ENCODE assay signal across 8 mouse cellular contexts in genomic region chr7:138827812-138828211, GRCm38 (mm10). TPM values are rescaled to one million over a fixed set of nuclear protein-coding genes. Genes with fewer than 3 reads are reported as not detected.
A peak's percentile ranks its signal among the peaks of the same experiment; 100 is the strongest.
DNase-seq lines count a peak whose midpoint lies in the region; ATAC-seq and TF ChIP-seq lines count a peak whose summit lies in the region.

No protein-coding gene starts in this region.

- H3K9me3 ChIP-seq in heart, embryonic 10.5 days, result no peaks in the 10 kb centered on the region
- no peaks in the 10 kb centered on the region for H3K9me3 ChIP-seq in forebrain, embryonic 14.5 days (replicated peaks; ENCODE audit: control insufficient read depth, low read length)
- H3K9me3 ChIP-seq in stomach, postnatal 0 days (ENCODE audit: control insufficient read depth, low read length), result no peaks in the 10 kb centered on the region

- 18% methylated on average over 11 of the region's 11 CpGs for WGBS in heart, embryonic 10.5 days
- 14% methylated on average over 11 of the region's 11 CpGs for WGBS in forebrain, embryonic 14.5 days
- WGBS in stomach, postnatal 0 days, result 15% methylated on average over 11 of the region's 11 CpGs

- no peak for TF ChIP-seq POLR2A in bone marrow macrophage, adult 2 months (IDR thresholded peaks at IDR 0.05; ENCODE audit: borderline replicate concordance, low read depth, low read length)

- no peaks in the 10 kb centered on the region for H3K27me3 ChIP-seq in heart, embryonic 10.5 days (ENCODE audit: insufficient read depth, poor library complexity, severe bottlenecking)
- H3K27me3 ChIP-seq in forebrain, embryonic 14.5 days (replicated peaks; ENCODE audit: control insufficient read depth, insufficient read depth, low read length), result no peaks in the 10 kb centered on the region
- no peaks in the 10 kb centered on the region for H3K27me3 ChIP-seq in stomach, postnatal 0 days (ENCODE audit: control insufficient read depth, insufficient read depth, low read length)

- no peak overlapping the region for H3K9ac ChIP-seq in forebrain, embryonic 14.5 days (ENCODE audit: low read length)
- H3K9ac ChIP-seq in stomach, postnatal 0 days (ENCODE audit: low read length), result no peak overlapping the region

- peak; percentile 33 to 77 for DNase-seq in heart, adult 18-20 months
- DNase-seq in heart, embryonic 10.5 days (ENCODE audit: low spot score), result no peak
- peak; percentile 85 for DNase-seq in forebrain, embryonic 14.5 days (ENCODE audit: low spot score)
- DNase-seq in kidney, postnatal 4 days, result peak; percentile 85
- DNase-seq in mesoderm, embryonic 11.5 days (ENCODE audit: low read depth, low spot score), result peak; percentile 80
- DNase-seq in stomach, postnatal 0 days (ENCODE audit: low spot score), result peak; percentile 72

- no peak overlapping the region for H3K4me2 ChIP-seq in forebrain, embryonic 14.5 days (ENCODE audit: low read length)
- H3K4me2 ChIP-seq in stomach, postnatal 0 days (replicated peaks; ENCODE audit: low read depth), result no peak overlapping the region

- TF ChIP-seq EP300 in stomach, postnatal 0 days (optimal IDR thresholded peaks at IDR 0.05), result no peak

- ATAC-seq in CD4-positive, CD25-positive, alpha-beta regulatory T cell, adult 4 months, result peak; percentile 45
- ATAC-seq in forebrain, embryonic 14.5 days, result peak; percentile 50
- ATAC-seq in stomach, postnatal 0 days (ENCODE audit: low FRiP score, low TSS enrichment), result 0 out of 2 replicates have a peak, but pooled peaks have one; percentile 24

- H3K27ac ChIP-seq in heart, embryonic 10.5 days, result no peak overlapping the region
- no peak overlapping the region for H3K27ac ChIP-seq in bone marrow macrophage, adult 2 months (ENCODE audit: insufficient read depth, low read depth, low read length)
- H3K27ac ChIP-seq in forebrain, embryonic 14.5 days (ENCODE audit: low read depth, low read length), result no peak overlapping the region
- no peak overlapping the region for H3K27ac ChIP-seq in stomach, postnatal 0 days (replicated peaks)

- H3K4me1 ChIP-seq in heart, embryonic 10.5 days, result no peaks in the 10 kb centered on the region
- H3K4me1 ChIP-seq in bone marrow macrophage, adult 2 months (ENCODE audit: control insufficient read depth, insufficient read depth, low read length), result no peaks in the 10 kb centered on the region
- H3K4me1 ChIP-seq in forebrain, embryonic 14.5 days (ENCODE audit: control insufficient read depth, insufficient read depth, low read length), result no peaks in the 10 kb centered on the region
- no peaks in the 10 kb centered on the region for H3K4me1 ChIP-seq in stomach, postnatal 0 days (replicated peaks; ENCODE audit: control insufficient read depth, insufficient read depth)

- no peak overlapping the region for H3K4me3 ChIP-seq in heart, embryonic 10.5 days
- no peak overlapping the region for H3K4me3 ChIP-seq in bone marrow macrophage, adult 2 months (ENCODE audit: insufficient read depth, low read length)
- H3K4me3 ChIP-seq in forebrain, embryonic 14.5 days (ENCODE audit: low read depth, low read length), result no peak overlapping the region
- H3K4me3 ChIP-seq in stomach, postnatal 0 days (ENCODE audit: low read depth, low read length), result no peak overlapping the region

- no peaks in the 10 kb centered on the region for H3K36me3 ChIP-seq in heart, embryonic 10.5 days
- H3K36me3 ChIP-seq in forebrain, embryonic 14.5 days (ENCODE audit: control insufficient read depth, insufficient read depth, low read length), result no peaks in the 10 kb centered on the region
- no peaks in the 10 kb centered on the region for H3K36me3 ChIP-seq in stomach, postnatal 0 days (ENCODE audit: control insufficient read depth, insufficient read depth, low read length)

- peak; percentile 98 for TF ChIP-seq CTCF in bone marrow macrophage, adult 2 months (IDR thresholded peaks at IDR 0.05; ENCODE audit: low read depth, low read length)
- TF ChIP-seq CTCF in stomach, postnatal 0 days (IDR thresholded peaks at IDR 0.05; ENCODE audit: low read depth), result peak; percentile 99

RNA-seq across cellular contexts. Expression of gene Ppp2r2d, which starts 18.1 kb away (rescaled TPM):
- total RNA-seq in heart, adult 18-20 months (2021), result 10 to 100 TPM; 44.8 to 45.8 TPM
- 36.7 and 46.2 TPM in 2 replicates for polyA plus RNA-seq in heart, embryonic 10.5 days (2016; fragmentation: Nextera tagmentation; extraction: Ambion mirVana)
- 10 to 100 TPM; 14.2 to 15.9 TPM for polyA plus RNA-seq in CD4-positive, CD25-positive, alpha-beta regulatory T cell, adult 4 months (2017; shearing (Covaris generic))
- 27.2 and 29.5 TPM in 2 replicates for polyA plus RNA-seq in bone marrow macrophage, adult 2 months (2012; ENCODE audit: insufficient read depth, insufficient read length, missing spikeins)
- polyA plus RNA-seq in forebrain, embryonic 14.5 days (2014; fragmentation: Nextera tagmentation; extraction: Ambion mirVana), result 52.3 and 73.3 TPM in 2 replicates
- polyA plus RNA-seq in stomach, postnatal 0 days (2015; fragmentation: Nextera tagmentation; extraction: Ambion mirVana), result 25.4 and 27.8 TPM in 2 replicates

RNA-seq across cellular contexts. Expression of gene Mapk1ip1, which starts 18.3 kb away (rescaled TPM):
- total RNA-seq in heart, adult 18-20 months (2021), result 10 to 100 TPM; 14.9 to 21.5 TPM
- polyA plus RNA-seq in heart, embryonic 10.5 days (2016; fragmentation: Nextera tagmentation; extraction: Ambion mirVana), result 10.0 and 10.8 TPM in 2 replicates
- 10 to 100 TPM; 22.8 to 23.1 TPM for polyA plus RNA-seq in CD4-positive, CD25-positive, alpha-beta regulatory T cell, adult 4 months (2017; shearing (Covaris generic))
- 29.4 and 30.7 TPM in 2 replicates for polyA plus RNA-seq in bone marrow macrophage, adult 2 months (2012; ENCODE audit: insufficient read depth, insufficient read length, missing spikeins)
- polyA plus RNA-seq in forebrain, embryonic 14.5 days (2014; fragmentation: Nextera tagmentation; extraction: Ambion mirVana), result 29.0 and 31.1 TPM in 2 replicates
- polyA plus RNA-seq in stomach, postnatal 0 days (2015; fragmentation: Nextera tagmentation; extraction: Ambion mirVana), result 9.4 and 10.0 TPM in 2 replicates
